Mouse (Mus musculus) CD8-positive naive resting alpha-beta T cell, adult 2 months (primary cell): ENCODE measurements around the gene Zup1.
"Not testable (repeated sequence)": the region's sequence is repeated elsewhere in the genome, so short reads cannot be mapped to it uniquely, and the experiment has no call there.

Source experiments
- DNase-seq, 2 experiments: peaks; one replicate each; pipeline ENCODE4 v3.0.0; 2022; ENCODE audit warnings: low read depth in 2 of 2, low spot score in 2 of 2

The Zup1 gene

GRCm38 (mm10) chr10:33950803-33951583, at the start of gene Zup1:
Gene Zup1, minus strand, starts transcription at chr10:33951269.
- peak; percentile 77 to 82 for DNase-seq

DNA sequence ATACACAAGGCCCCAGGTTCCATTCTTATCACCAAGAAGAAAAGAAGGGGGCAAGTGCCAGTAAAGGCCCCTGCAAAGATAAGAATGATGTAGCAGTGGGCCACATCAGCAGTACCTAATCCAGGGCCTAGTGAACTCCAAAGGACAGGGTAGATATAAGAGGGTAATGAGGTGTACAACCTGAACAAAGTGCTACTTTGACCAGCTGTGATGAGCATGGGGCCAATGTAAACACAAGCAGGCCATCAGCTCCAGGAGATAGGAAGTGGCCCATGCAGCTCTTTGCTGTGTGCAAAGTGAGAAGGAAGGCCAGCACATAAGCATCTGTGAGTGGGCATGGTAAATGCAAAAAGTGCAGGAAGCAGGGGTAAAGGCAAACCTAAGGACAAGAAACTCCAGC, 47.3 kb upstream of the Zup1 start:
- no peak for DNase-seq

- not testable (repeated sequence) for DNase-seq
Observed at GRCm38 (mm10) chr10:33996686-33997085, 45.6 kb upstream of the Zup1 start.

DNA sequence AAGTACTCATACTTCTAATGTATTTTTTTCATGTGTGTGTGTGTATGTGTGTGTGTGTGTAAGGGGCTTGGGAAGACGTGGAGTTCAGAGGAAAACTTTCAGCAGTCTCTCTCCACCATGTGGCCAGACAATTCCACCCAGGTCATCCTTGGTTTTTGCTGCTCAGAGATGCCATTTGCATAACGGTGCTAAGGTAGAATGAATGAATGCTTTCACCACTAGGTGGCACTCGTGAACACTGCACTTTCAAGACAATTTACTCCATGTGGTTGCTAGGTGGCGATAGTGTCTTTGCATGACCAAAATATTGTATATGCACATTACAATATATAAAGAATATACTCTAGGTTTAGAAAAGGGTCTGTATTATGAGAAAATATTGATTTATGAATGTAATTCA, 35.7 kb upstream of the Zup1 start:
- DNase-seq = peak; percentile 53 to 69

DNA sequence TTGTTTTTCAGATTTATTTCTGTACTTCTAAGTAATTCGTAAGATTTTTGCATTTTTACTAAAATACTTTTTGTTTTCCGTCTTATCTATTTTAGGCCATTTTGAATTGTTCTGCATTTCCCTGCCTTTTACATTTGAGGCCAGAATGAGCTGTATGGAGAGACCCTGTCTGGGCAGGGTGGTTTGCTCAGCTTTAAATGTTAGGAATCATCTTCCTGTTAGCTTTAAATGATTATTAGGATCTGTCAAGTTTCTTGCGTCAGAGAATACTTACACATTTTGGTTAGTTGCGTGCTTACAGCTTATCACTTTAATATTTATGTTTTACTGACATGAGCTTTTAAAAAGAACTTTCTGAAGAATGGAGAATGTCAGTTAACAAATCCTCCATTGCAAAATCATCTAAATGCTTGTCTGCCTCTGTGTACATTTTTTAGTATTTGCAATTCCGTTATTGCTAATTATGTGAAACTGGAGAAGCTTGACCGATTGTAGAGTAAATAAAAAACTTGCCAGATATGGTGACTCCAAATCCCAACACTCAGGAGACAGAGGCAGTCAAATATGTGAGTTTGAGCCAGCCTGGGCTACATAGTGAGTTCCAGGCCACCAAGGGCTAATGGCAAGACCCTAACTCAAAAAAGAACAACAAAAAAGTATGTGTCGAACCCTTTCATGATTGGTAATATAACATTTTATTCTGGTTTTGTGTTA, 23.9 kb upstream of the Zup1 start:
- DNase-seq = no peak

DNA sequence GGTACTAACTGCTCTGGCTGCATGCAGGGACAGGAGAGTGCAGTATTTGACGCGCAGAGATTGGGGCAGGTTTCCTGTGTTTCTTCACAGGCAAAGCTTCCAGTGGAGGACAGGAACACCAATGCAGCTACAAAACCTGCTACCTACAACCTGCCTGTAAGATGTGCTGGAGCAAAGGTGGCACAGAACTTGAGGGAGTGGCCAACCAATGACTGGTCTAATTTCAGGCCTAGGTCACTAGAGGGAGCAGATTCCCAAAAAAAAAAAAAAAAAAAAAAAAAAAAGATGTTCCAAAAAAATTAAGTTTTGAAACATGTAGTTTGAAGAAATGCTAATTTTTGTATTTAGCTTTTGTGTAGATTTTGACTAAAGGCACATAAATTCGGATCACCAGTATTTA, 1.4 kb upstream of the Zup1 start:
- DNase-seq = no peak

GRCm38 (mm10) chr10:33946336-33946735, 4.7 kb downstream of the Zup1 start:
- no peak for DNase-seq

DNA sequence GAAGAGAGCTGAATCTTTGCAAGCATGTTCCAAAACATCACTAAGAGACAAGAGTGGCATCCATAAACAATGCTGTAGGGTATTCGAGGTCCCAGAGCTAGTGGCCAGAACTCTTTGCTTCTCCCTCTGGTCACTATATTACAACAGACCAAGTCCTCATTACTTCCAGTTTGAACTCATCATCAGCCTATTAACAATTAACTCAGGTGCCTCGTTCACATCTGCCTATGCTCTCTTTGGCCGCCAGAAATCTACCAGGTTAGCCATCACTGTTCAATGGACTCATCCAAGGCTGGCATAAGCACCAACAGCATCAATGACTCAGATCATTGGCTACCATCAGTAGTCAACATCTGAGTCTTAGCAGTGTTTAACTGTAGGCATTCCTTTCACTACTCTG, 5.7 kb downstream of the Zup1 start:
- no peak for DNase-seq

DNA sequence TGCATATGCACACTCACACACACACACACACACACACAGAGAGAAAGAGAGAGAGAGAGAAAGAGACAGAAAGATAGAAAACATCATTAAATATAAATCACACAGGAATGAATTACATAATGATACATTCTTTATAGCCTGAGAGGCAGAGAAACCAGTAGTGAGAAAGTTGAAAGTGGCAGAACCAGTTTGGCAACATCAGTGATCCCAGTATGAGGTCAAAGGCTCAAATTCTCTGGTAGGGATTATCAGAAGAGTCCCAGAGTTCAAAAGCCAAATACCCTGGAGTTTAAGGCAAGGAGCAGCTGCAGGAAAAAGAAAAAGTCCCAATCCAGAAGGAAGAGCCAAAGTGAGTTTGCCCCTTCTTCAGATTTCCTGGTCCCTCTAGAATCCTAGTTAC, 10.4 kb downstream of the Zup1 start:
- DNase-seq = no peak

- no peak for DNase-seq
Observed at GRCm38 (mm10) chr10:33905489-33905888, 45.6 kb downstream of the Zup1 start.

GRCm38 (mm10) chr10:33904530-33905481, 46.3 kb downstream of the Zup1 start, which contains the start of gene Rsph4a:
Gene Rsph4a, plus strand, starts transcription at chr10:33905111.
- DNase-seq = no peak

DNA sequence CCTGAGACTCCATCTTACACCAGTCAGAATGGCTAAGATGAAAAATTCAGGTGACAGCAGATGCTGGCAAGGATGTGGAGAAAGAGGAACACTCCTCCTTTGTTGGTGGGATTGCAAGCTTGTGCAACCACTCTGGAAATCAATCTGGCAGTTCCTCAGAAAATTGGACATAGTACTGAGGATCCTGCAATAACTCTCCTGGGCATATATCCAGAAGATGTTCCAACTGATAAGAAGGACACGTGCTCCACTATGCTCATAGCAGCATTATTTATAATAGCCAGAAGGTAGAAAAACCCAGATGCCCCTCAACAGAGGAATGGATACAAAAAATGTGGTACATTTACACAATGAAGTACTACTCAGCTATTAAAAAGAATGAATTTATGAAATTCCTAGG, 49.5 kb downstream of the Zup1 start:
- not testable (repeated sequence) for DNase-seq

GRCm38 (mm10) chr10:33882411-33882810, 68.7 kb downstream of the Zup1 start:
- not testable (repeated sequence) for DNase-seq

- no peak for DNase-seq
Observed at GRCm38 (mm10) chr10:33872672-33873398, 78.2 kb downstream of the Zup1 start.

GRCm38 (mm10) chr10:33870441-33870840, 80.6 kb downstream of the Zup1 start:
- DNase-seq = no peak
